Mouse (Mus musculus) CD4-positive naive resting alpha-beta T cell, adult 76 days (primary cell): ENCODE measurements around the gene Pgghg. TPM values are rescaled to one million over a fixed set of nuclear protein-coding genes. Genes with fewer than 3 reads are reported as not detected.

Experiments
- total RNA-seq: library from RNA; stranded (reverse); gene quantifications from one replicate; pipeline ENCODE4 v1.2.4, GENCODE M21; 2023

The Pgghg gene
- total RNA-seq, result 12.4 TPM

GRCm38 (mm10) chr7:140941222-140942051, at the start of gene Pgghg:
Gene Pgghg, plus strand, starts transcription at chr7:140941391.

GRCm38 (mm10) chr7:140900220-140900619, 41.0 kb upstream of the Pgghg start, which contains the start of gene Cox8b:
Gene Cox8b, minus strand, starts transcription at chr7:140900446.

GRCm38 (mm10) chr7:140920418-140921029, 20.7 kb upstream of the Pgghg start, which contains the start of gene Nlrp6:
Gene Nlrp6, plus strand, starts transcription at chr7:140920902.

GRCm38 (mm10) chr7:140949824-140950530, 8.8 kb downstream of the Pgghg start, which contains the start of gene Ifitm5:
Gene Ifitm5, minus strand, starts transcription at chr7:140950291.

GRCm38 (mm10) chr7:140955758-140956555, 14.8 kb downstream of the Pgghg start, which contains the start of the genes Gm45717 and Ifitm2:
Gene Gm45717, minus strand, starts transcription at chr7:140955937.
Gene Ifitm2, minus strand, starts transcription at chr7:140955987.

GRCm38 (mm10) chr7:140966921-140967320, 25.7 kb downstream of the Pgghg start, which contains the start of gene Ifitm1:
Gene Ifitm1, plus strand, starts transcription at chr7:140967221.

Other genes with a start within 250 kb of the Pgghg start
- gene Olfr541, start 244.1 kb upstream of the Pgghg start, total RNA-seq, result not detected
- gene Cyp2e1, start 177.7 kb upstream of the Pgghg start, total RNA-seq, result not detected
- gene Syce1, start 153.5 kb upstream of the Pgghg start, total RNA-seq, result not detected
- gene Zfp941, start 119.2 kb upstream of the Pgghg start, total RNA-seq, result not detected
- gene Urah, start 106.4 kb upstream of the Pgghg start, total RNA-seq, result not detected
- not detected for gene Scgb1c1, start 95.8 kb upstream of the Pgghg start, total RNA-seq
- not detected for gene Odf3, start 93.6 kb upstream of the Pgghg start, total RNA-seq
- gene Gm45785, start 85.1 kb upstream of the Pgghg start, total RNA-seq, result not detected
- 101 TPM for gene Ric8a, start 84.4 kb upstream of the Pgghg start, total RNA-seq
- gene Bet1l, start 83.8 kb upstream of the Pgghg start, total RNA-seq, result 32.4 TPM
- gene Psmd13, start 59.4 kb upstream of the Pgghg start, total RNA-seq, result 67.4 TPM
- gene Sirt3, start 59.1 kb upstream of the Pgghg start, total RNA-seq, result 6.3 TPM
- not detected for gene Cox8b, start 40.9 kb upstream of the Pgghg start, total RNA-seq
- gene Nlrp6, start 20.5 kb upstream of the Pgghg start, total RNA-seq, result not detected
- gene Ifitm5, start 8.9 kb downstream of the Pgghg start, total RNA-seq, result not detected
- not detected for gene Gm45717, start 14.5 kb downstream of the Pgghg start, total RNA-seq
- gene Ifitm2, start 14.6 kb downstream of the Pgghg start, total RNA-seq, result 12.7 TPM
- not detected for gene Ifitm1, start 25.8 kb downstream of the Pgghg start, total RNA-seq
- 6.7 TPM for gene Ifitm3, start 69.4 kb downstream of the Pgghg start, total RNA-seq
- gene Ifitm6, start 76.5 kb downstream of the Pgghg start, total RNA-seq, result 1.6 TPM
- gene Gm17387, start 87.7 kb downstream of the Pgghg start, total RNA-seq, result not detected
- gene B4galnt4, start 119.7 kb downstream of the Pgghg start, total RNA-seq, result 1.4 TPM
- 35.3 TPM for gene Pkp3, start 136.8 kb downstream of the Pgghg start, total RNA-seq
- gene Sigirr, start 159.2 kb downstream of the Pgghg start, total RNA-seq, result 56.4 TPM
- gene Ano9, start 176.4 kb downstream of the Pgghg start, total RNA-seq, result not detected
- 6.5 TPM for gene Ptdss2, start 181.0 kb downstream of the Pgghg start, total RNA-seq
- gene Rnh1, start 231.5 kb downstream of the Pgghg start, total RNA-seq, result 44.3 TPM